Mouse (Mus musculus) heart, adult 2 months (tissue): ENCODE data around the gene Cd6.

ENCODE experiments used
- CTCF ChIP-seq: fragments of 200-600 bp; IDR thresholded peaks from 2 replicates; pipeline ENCODE4 v1.8.1; 2022; ENCODE audit warnings: antibody characterized with exemption, mild to moderate bottlenecking, moderate library complexity
- EP300 ChIP-seq: fragments of 200-500 bp; IDR thresholded peaks from 2 replicates; pipeline ENCODE4 v1.6.1; 2011; ENCODE audit warnings: low read depth, low read length, control low read depth; ENCODE audit not compliant: insufficient read depth
- POLR2A ChIP-seq: fragments of 200-500 bp; IDR thresholded peaks from 2 replicates; pipeline ENCODE4 v1.6.1; 2011; ENCODE audit warnings: mild to moderate bottlenecking, low read depth, low read length, control low read depth; ENCODE audit not compliant: insufficient read depth

DNA sequence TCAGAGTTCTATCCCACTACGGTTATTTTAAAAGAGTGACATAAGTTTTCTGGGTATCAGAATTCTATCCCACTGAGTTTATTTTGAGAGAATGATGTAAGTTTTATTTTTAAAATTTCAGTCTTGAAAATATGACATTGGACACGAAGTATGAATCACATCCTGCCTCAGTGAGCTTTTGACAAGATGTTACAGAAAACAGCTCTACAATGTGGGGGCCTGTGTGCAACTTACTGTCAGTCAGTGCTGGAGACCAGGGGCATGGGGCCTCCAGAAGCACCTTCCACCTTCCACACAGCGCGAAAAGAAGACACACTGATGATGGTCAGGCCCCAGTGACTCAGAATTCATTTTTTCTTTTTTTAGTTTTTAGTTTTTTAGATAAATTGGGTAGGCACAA, 48.2 kb downstream of the Cd6 start:
- TF ChIP-seq CTCF (no peak), POLR2A (no peak), EP300 (no peak)
